Mouse (Mus musculus): ENCODE data around the gene Cyp2b10.
A peak's percentile ranks its signal among the peaks of the same experiment; 100 is the strongest.

DNA sequence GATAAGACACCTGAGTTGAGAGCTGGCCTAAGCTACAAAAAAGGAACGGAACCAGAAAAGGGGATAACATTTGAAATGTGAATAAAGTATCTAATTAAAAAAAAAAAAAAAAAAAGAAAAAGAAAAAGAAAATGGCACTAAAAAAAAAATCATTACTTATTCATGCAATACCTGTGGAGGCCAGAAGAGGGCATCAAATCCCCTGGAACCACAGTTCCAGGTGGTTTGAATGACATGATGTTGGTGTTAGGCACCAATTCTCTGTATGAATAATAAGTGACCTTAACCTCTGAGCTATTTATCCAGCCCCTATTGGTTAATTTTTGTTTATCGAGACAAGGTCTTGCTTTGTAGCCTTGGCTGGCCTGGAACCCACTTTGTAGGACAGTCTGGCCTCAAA lies 27.6 kb upstream of the Cyp2b10 start:
- TF ChIP-seq CTCF (conservative IDR thresholded peaks at IDR 0.05; ENCODE audit: low read length): peak; percentile 47
- no peak for TF ChIP-seq NANOG (IDR thresholded peaks at IDR 0.05; ENCODE audit: borderline replicate concordance, low read length)
- no peak for TF ChIP-seq POU5F1 (IDR thresholded peaks at IDR 0.05; ENCODE audit: borderline replicate concordance, low read length)
